Mouse (Mus musculus): Measurements from ENCODE around the gene Caprin2.

Gene Caprin2

GRCm38 (mm10) chr6:148838460-148838859 lies 57.6 kb downstream of the Caprin2 start:
- DNase-seq (ENCODE audit: low spot score) = no peak

- DNase-seq (ENCODE audit: low spot score) = no peak
These were observed 64.3 kb downstream of the Caprin2 start for GRCm38 (mm10) chr6:148831728-148832121.

GRCm38 (mm10) chr6:148830748-148831727 lies 65.0 kb downstream of the Caprin2 start, which contains the start of gene Ipo8:
Gene Ipo8, minus strand, starts transcription at chr6:148831467.
- DNase-seq (ENCODE audit: low spot score) = peak; percentile 92

- no peak for DNase-seq (ENCODE audit: low spot score)
These were observed 65.7 kb downstream of the Caprin2 start for GRCm38 (mm10) chr6:148830355-148830747.

GRCm38 (mm10) chr6:148826119-148826518 lies 69.9 kb downstream of the Caprin2 start:
- peak; percentile 5 for DNase-seq (ENCODE audit: low spot score)

- DNase-seq (ENCODE audit: low spot score) = peak; percentile 3
These were observed 77.3 kb downstream of the Caprin2 start for GRCm38 (mm10) chr6:148818624-148819343.

- no peak for DNase-seq (ENCODE audit: low spot score)
These were observed 79.3 kb downstream of the Caprin2 start for GRCm38 (mm10) chr6:148816751-148817150.

GRCm38 (mm10) chr6:148811117-148811516 lies 84.9 kb downstream of the Caprin2 start:
- DNase-seq (ENCODE audit: low spot score) = peak; percentile 5

- no peak for DNase-seq (ENCODE audit: low spot score)
These were observed 96.3 kb downstream of the Caprin2 start for GRCm38 (mm10) chr6:148799773-148800172.

- no peak for DNase-seq (ENCODE audit: low spot score)
These were observed 100.9 kb downstream of the Caprin2 start for GRCm38 (mm10) chr6:148795145-148795544.

All from urinary bladder, postnatal 14 days (tissue).